Mouse (Mus musculus): ENCODE data around the gene B430218F22Rik.
"Not testable (repeated sequence)": the region's sequence is repeated elsewhere in the genome, so short reads cannot be mapped to it uniquely, and the experiment has no call there.

The B430218F22Rik gene

DNA sequence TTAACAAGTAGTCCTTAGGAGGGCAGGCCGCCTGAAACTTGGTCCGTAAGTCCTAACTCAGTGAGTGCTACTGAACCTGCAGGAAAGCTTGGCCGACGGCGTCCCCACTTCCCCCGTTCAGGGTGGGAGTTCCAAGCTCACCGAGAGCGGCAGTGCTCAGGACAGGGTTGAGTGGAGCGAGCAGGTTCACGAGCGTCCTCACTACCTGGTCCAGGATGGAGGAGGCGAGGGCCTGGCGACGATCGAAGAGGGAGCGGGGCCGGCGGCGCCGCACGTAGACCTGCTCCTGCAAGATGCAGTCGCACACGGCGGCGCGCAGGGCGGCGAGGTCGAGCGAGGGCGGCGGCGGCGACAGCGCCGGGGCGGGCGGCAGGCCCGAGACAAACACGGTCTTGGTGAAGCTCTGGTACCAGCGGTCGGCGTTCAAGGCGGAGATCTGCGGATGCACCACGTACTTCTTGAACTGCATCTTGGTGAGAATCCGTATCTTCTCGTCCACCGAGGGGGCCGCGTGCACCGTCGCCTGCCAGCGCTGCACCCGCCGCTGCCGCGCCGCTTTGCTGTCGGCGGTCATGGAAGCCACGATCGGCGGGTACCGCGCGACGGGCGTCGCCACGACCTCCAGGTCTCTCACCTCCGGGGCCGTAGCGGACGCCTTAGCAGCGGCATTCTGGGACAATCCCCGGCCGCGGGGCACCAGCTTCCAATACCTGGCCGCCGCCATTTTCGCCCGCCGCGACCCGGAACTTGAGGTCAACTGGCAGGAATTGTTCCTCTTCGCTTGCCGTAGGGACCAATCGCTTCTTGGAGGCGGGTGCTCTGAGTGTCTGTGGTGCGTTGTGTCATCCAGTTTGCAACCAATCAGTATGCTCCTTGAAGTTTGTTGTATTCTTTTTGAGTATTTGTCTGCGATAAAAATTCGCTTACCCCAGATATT, at the start of gene B430218F22Rik, which contains the start of gene Mrps30:
TSS of gene B430218F22Rik (plus strand) at position 120 of the 937 bp plus-strand sequence.
TSS of gene Mrps30 (minus strand) at position 742 of the 937 bp plus-strand sequence.
- peak; percentile 91 for DNase-seq (ENCODE audit: low spot score)

DNA sequence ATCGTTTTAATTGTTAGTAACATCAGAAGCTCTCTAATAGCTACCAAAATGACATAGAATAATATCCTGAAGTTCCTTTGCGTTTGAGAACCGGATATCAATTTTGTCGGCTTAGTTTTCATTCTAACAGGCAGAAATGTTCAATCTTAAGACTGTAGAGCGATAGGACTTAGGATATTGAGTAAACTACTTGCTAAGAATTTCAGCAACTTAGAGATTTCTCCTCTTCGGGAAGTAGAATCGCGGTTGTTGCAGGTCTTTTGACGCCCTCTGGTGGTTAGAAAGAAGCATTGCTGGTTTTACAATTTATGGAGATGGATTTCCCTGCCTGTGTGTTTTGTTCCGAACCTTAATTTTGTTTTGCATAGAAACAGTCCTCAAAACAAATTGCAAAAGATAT, 36.2 kb upstream of the B430218F22Rik start:
- DNase-seq (ENCODE audit: low spot score): peak; percentile 17

DNA sequence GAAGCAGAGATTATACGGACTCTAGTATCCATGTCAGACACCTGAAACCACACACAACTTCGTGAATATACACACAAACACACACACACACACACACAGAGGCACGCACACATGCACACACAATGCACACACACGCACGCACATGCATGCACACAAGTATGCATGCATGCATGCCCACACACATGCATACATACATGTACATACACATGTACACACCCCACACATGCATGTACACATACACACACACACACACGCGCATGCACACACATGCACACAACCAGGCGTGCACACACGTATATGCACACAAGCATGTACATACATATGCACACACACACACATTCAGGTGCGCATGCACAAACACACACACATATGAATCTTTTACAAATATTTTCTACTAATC, 35.6 kb upstream of the B430218F22Rik start:
- DNase-seq (ENCODE audit: low spot score): no peak

DNA sequence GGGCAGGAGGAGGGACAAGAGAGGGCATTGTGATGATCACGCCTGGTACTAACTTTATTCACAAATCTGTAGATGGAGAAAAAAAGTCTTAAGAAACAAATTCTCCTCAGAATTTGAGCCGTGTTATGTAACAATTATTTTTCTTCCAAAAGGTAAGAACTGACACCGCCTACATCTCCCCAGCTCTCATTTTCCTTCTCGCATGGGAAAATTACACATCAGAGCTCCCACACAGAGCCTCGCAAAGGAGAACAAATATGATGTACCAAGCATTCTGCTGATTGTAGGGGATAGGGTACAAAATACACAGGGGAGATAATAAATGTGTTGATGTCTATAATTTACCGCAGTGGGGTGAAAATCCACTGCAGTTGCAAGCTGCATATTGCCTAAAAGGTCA, 23.1 kb upstream of the B430218F22Rik start:
- DNase-seq (ENCODE audit: low spot score): peak; percentile 17

DNA sequence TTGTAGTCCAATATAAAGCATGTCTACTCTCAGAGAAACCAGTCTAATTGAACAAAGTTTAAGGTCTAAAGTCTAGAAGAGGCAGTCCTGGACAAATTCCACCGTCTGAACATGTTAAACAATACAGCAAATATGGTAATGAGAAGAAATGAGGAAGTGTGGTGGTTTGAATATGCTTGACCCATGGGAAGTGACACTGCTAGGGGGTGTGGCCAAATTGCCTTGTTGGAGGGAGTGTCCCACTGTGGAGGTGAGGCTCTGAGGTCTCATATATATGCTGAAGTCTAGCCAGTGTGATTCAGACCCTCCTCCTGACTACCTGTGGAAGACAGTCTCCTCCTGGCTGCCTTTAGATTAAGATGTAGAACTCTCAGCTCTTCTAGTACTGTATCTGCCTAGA, 20.7 kb upstream of the B430218F22Rik start:
- DNase-seq (ENCODE audit: low spot score): no peak

DNA sequence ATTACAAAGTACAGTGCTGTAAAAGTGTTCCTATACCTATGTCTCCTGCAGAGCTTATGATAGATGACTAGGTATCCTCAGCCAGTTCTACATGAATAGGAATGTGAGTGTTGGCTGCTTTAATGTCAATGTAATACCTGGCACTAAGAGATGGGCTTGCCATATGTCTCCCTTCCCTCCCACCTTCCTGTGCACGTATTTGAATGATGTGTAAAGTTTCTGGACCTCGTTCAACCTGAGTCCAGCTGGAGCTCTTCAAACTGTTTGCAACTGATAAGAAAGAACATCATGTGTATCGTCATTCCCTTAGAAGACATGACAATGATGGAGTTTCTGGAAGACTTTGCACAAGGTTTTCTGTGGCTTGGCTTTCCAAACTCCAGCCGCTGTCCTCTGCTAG, 13.6 kb upstream of the B430218F22Rik start:
- DNase-seq (ENCODE audit: low spot score): no peak

DNA sequence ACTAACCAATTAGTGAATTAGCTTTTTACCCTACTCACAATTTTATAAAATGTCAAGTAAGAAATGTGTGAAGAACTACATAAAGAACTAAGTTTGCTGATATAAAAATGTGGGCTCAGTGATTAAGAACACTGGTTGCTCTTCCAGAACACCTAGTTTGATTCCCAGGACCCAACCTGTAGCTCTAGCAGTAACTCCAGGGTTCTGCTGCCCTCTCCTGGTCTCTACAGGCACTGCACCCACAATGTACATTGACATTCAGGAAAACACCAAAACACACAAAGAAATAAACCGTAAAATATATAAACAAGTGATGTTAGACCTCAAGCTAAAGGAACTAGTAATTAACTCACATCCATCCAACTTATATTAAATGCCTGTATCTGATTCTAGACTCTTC, 7.3 kb upstream of the B430218F22Rik start:
- DNase-seq (ENCODE audit: low spot score): peak; percentile 51

DNA sequence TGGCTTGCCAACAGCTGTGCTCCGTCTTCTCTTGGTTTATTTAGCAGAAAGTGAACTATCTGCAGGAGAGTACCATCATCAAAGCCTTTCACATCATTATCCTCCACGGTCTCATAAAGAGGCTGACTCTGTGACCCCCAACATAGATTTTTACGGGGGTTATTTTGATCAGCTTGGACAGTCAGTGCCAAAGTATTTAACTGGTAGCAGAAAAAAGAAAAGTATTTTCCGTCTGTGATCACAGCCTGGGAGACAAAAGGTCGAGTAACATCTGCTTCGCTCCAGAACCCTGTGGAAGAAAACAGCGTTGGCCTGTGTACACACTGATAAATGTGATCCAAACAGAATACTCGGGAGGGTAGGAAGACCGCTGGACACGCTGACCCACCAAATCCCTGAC, 6.0 kb upstream of the B430218F22Rik start:
- no peak for DNase-seq (ENCODE audit: low spot score)

DNA sequence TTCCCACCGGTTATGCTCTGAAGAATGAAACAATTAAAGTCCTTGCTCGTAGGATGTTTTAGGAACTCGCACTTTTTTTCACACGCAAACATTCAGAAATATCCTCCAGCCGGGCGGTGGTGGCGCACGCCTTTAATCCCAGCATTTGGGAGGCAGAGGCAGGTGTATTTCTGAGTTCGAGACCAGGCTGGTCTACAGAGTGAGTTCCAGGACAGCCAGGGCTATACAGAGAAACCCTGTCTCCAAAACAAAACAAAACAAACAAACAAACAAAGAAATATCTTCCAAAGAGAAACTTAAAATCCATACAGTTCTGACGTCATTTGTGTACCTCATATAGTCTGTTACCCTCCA, 995 bp downstream of the B430218F22Rik start:
- DNase-seq (ENCODE audit: low spot score): not testable (repeated sequence)

DNA sequence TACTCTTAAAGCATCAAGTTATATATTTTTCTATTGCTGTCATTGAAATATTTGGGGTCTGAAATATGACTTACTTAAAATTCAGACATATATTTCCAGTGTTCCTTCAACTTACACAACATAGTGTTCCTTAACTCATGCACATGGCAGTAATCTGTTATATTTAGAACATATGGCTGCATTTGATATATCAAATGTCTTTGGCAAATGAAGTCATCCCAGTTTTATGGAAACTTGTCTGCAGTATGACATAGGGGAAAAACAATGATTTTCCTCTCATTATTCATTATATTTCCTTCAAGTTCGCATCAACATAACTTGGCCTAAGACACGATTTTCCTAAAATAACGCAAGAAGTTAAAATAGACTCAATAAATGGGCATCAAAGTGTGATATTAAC, 9.4 kb downstream of the B430218F22Rik start:
- no peak for DNase-seq (ENCODE audit: low spot score)

DNA sequence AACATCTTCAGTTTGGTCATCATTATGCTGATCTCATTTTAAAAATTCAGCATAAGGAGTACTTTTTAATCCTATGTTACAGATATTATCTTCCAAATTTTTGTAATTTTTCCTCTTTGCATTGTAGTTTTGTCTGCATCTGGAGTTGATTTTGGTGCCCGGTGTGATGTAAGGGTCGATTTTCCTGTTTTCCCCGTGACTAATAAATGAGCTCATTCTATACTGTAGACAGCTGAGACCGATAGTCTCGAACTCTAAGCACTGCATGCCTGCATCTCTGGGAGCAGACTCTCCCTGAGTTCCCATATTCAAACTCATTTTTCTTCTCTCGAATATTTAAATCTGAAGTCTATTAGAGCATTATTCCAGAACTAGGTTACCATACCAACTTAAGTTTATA, 13.9 kb downstream of the B430218F22Rik start:
- DNase-seq (ENCODE audit: low spot score): no peak

DNA sequence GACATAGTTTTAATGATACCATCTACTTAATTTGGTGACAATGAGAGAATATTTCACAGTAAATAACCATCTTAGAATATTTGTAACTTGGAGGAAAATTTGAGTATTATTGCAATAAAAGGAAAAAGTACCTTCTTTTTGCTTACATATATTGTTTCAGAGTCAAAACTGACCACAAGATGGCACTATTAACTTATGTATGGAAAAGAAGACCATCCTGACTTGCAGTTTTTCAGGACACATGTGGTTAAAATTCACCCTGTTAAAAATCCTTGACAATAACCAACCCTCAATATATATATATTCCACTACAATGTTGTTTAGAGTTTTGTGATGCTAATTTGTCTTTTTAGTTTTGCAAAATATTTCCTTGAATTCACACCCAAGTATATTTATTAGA, 17.1 kb downstream of the B430218F22Rik start:
- peak; percentile 55 for DNase-seq (ENCODE audit: low spot score)

DNA sequence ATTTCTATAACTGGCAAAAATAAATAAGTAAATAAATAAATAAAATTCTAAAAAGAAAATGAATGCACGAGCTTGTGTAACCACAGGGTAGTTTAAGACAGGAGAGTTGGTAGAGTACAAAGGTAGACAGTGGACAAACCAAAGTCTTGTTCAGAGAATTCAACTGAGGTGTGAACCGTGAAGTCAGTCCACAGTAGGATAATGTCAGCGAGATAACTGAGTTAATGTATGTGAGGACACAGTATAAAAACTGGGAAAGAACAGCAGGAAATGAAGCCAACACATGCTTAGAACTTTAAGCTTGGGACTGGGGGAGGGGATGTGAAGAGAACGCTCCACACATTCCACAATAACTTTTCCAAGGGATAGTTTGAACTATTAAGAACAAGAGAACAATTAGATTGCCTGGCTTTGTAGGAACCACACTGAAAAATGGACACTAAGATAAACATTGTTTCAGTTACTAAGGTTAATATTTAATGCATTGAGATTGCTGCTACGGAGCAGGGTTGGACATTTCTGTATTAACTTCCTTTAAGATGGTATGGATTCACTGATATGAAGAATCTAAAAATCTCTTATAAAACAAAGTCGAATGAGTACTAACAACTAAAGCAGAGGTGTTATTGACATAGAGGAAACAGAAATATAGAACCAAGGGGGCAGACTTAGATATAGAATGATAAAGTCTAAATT, 25.0 kb downstream of the B430218F22Rik start:
- no peak for DNase-seq (ENCODE audit: low spot score)

DNA sequence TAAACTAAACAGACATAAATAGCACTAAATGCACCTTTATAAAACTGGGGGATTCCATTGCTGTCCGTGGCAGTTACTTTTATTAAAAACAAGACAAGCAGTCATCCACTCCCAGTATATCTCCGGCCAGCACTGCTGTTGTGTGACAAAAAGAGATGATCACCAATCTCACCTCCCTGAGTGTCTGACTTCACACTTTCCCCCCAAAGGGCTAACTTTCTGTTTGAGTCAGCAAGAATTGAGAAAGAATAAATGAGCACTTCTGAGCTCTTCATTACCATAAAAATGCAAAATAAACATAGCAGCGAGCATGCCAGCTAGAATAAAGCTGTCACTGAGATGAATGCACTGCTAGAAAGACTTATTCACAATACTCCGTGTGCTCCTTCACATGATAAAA, 31.7 kb downstream of the B430218F22Rik start:
- no peak for DNase-seq (ENCODE audit: low spot score)

DNA sequence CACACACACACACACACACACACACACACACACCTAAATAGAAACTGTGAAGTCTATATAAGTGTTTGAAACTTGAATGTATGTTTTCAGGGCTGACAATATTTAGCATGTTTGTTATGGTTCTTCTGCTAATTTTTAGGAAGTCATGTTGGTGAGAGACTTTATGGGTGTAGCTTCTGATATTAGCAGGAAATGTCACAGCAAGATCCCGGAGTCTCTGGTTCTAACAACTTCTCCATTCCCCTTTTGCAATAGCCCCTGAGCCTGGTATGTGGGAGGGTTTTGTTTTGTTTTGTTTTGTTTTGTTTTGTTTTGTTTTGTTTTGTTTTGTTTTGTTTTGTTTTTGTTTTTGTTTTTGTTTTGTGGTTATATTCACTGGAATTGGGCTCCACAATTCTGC, 34.0 kb downstream of the B430218F22Rik start:
- no peak for DNase-seq (ENCODE audit: low spot score)

DNA sequence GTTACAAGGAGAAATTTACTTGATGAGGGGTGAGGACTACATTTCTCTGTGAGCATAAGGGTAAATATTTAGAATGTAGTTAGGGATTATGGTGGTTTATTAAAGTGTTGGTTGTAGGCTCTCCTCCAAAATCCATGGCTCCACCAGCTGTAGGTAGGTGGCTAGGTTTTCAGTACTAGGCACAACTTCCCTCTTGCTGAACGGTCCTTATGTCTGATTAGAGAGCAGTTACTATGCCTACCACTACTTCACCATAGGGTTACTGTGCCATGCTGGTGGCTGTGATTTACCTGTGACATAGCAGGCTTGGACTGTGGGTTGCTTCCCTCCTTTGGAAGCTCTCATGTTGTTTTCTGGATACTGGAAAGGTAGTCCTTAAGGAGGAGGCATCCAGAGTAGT, 34.4 kb downstream of the B430218F22Rik start:
- DNase-seq (ENCODE audit: low spot score): no peak
